Mouse (Mus musculus) heart, adult 18-20 months (tissue): ENCODE data around the gene Cela3a. TPM values are rescaled to one million over a fixed set of nuclear protein-coding genes. Genes with fewer than 3 reads are reported as not detected.
A peak's percentile ranks its signal among the peaks of the same experiment; 100 is the strongest.

Experiments
- DNase-seq, 2 experiments: peaks; one replicate each; pipeline ENCODE4 v3.0.0; 2021 to 2022; ENCODE audit warnings: mixed read lengths in 1 of 2
- total RNA-seq, 2 experiments: library from RNA; stranded (reverse); gene quantifications; 2 replicates each; pipeline ENCODE4 v1.2.3; 2021

Gene Cela3a
- total RNA-seq, 2 experiments from 2014 or later = not detected

GRCm38 (mm10) chr4:137371596-137372523 is 37.7 kb downstream of the Cela3a start:
- peak in 1 of 2 experiments; percentile 15 for DNase-seq

GRCm38 (mm10) chr4:137369954-137370750 is 39.4 kb downstream of the Cela3a start:
- peak; percentile 72 to 85 for DNase-seq

DNA sequence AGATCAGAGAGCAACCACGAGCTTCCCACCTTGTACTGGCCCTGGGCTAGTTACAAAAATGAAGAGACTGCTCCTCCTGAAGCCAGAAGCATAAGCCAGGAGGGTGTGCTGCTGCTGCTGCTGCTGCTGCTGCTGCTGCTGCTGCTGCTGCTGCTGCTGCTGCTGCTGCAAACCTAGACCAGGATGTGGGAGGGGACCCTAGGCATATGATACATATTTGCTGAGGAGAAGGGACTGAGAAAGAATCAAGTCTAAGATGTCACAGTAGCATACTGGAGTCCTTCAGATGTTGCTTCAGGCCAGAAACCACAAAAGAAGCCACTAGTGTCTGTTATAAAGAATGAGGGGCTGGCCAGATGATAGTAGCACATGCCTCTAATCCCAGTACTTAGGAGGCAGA is 41.4 kb downstream of the Cela3a start:
- DNase-seq = no peak

GRCm38 (mm10) chr4:137367275-137368088 is 42.1 kb downstream of the Cela3a start:
- DNase-seq = peak; percentile 64 to 86

GRCm38 (mm10) chr4:137366097-137366496 is 43.5 kb downstream of the Cela3a start:
- no peak for DNase-seq

DNA sequence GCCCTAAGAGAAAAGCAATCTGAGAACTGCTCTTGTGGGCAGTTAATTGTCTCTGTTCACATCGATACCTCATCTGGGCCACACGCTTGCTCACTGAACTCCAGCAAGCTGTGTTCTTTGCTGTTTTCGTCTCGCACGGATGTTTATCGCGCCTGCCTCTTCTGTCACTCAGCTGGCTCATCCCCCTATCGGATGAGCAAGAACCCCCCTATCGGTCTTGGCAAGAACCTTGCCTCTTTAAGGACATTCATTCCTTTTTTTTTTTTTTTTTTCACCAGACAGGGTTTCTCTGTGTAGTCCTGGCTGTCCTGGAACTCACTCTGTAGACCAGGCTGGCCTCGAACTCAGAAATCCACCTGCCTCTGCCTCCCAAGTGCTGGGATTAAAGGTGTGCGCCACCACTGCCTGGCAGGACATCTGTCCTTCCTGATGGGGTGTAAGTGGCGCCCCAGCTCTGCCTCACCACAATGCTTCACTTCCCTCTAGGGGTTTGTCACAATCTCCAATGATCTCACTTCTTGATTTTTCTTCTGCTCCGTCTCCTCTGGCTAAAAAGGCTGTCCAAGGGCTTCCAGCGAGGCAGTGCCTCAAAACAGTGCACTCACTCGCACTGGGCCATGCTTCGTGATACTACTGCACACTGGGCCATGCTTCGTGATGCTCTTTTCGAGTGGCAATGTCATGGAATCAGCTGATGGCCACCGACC is 44.1 kb downstream of the Cela3a start:
- DNase-seq = peak in 1 of 2 experiments; percentile 55

- no peak for DNase-seq
Observed at GRCm38 (mm10) chr4:137364826-137365225, 44.8 kb downstream of the Cela3a start.

DNA sequence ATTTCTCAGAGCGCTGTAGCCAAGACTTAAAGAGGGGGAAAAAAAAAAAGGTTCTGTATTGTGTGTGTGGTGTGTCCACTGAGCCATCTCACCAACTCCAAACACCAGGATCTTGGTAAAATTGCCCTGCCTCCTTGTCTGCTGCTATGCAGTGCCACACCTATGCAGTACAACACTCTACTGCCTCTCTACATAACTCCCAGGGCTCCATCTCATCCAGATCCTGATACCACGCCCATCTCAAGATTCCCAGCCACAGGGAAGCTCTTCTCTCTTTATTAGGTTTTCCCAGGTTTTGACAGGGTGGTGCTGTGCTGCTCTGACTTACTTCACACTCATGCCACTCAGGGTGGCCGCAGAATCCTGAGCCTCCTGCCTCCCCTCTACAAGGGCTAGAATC is 48.6 kb downstream of the Cela3a start:
- DNase-seq = no peak

DNA sequence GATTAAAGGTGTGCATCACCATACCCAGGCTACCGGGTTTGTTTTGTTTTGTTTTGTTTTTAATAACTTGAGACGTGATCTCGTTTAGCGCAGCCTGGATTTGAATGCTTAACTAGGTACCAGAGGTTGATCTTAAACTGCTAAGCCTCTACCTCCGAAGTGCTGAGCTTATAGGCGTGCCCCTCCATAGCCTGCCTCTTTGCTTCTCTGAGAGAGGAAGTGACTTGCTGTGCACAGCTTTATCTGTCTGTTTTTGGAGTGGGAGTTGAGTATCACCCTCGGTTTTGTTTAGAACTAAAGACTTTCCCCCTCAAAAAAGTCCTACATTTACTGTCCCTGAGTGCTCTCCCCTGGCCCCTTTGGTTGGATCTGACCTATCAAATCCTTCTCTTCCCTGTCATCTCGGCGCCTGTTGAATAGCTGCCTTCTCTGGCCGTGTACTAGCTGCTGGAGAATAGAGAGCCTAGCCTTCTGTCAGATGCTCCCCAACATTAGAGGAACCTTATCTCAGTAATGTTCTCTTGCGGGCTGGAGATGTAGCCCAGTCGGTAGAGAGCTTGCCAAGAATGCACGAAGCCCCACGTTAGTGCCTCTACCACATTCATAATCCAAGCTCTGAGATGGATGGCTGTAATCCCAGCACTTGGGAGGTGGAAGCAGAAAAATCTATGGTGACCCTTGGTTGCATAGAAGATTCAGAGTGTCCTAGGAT is 51.1 kb downstream of the Cela3a start:
- DNase-seq = peak in 1 of 2 experiments; percentile 40

DNA sequence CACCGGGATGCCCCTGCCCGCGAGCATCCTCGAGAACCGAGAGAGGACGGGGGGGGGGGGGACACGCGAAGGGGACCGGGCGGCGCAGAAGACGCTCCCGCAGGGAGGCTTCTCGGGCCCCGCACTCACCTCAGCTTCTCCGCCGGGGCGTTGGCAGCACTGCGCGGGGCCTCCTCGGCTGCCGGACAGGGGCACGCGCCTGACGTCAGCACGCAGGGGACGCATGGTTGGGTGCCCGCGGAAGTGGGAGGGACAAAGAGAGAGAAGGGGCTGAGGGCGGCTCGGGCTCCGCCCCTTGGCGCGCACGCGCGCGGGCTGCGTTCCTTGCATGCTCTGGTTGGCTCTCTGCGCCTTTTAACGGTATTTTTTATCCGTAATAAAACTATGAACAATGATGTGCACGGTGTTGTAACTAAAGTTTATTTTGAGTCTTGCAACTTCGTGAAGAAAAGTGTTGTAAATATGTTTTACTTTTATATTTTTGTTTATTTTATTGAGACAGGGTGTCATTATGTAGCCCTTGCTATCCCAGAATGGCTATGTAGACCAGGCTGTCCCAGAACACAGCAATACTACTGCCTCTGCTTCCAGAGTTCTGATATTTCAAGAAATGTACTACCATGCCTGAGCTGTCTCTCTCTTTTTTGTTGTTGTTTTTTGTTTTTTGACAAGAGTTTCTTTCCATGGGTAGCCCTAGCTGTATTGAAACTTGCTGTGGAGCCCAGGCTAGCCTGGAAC is 51.9 kb downstream of the Cela3a start, which contains the start of gene Cdc42:
Cdc42 (minus strand) TSS at position 204 of the 738 bp plus-strand sequence.
- peak; percentile 99 for DNase-seq

- peak; percentile 78 to 83 for DNase-seq
Observed at GRCm38 (mm10) chr4:137356674-137357510, 52.7 kb downstream of the Cela3a start.

Other genes starting within 250 kb of the Cela3a start
- under 1 TPM; 0.28 to 0.32 TPM for gene Wnt4, start 132.3 kb downstream of the Cela3a start, total RNA-seq
- gene Cdc42, start 52.1 kb downstream of the Cela3a start, total RNA-seq = 100 to 1,000 TPM; 143 to 147 TPM
- gene Cela3b, start 20.7 kb upstream of the Cela3a start, total RNA-seq = not detected
- gene 1700013G24Rik, start 43.5 kb upstream of the Cela3a start, total RNA-seq = not detected
- 100 to 1,000 TPM; 153 to 170 TPM for gene Hspg2, start 59.0 kb upstream of the Cela3a start, total RNA-seq
- gene Ldlrad2, start 164.8 kb upstream of the Cela3a start, total RNA-seq = not detected
- gene Usp48, start 184.0 kb upstream of the Cela3a start, total RNA-seq = 10 to 100 TPM; 25.4 to 35.2 TPM